Mouse (Mus musculus) retina, adult 2 months (tissue): ENCODE results near the gene E2f4.
"Not testable (repeated sequence)": the region's sequence is repeated elsewhere in the genome, so short reads cannot be mapped to it uniquely, and the experiment has no call there.

Source experiments
- DNase-seq: peaks from one replicate; pipeline ENCODE4 v3.0.0-alpha.2; 2012; ENCODE audit warnings: low read depth, low spot score

Gene E2f4

DNA sequence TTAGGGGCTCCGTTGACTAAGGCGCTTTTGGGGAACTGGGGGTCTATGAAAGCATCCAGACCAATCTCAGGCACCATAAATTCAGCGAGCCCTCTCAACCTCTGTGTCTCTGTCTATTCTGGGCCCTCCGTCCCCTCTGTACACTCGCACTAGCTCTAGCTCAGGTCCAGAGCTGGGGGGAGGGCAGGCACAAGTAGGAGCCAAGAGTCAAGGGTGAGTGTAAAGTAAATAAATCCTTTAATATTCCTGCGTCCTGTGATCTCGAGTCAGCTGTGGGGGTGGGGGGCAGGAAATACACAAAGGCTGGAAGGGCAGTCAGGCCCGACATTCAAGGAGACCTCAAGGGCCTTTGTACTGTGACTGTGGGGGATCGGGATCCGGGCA lies 28.4 kb upstream of the E2f4 start:
- no peak for DNase-seq

GRCm38 (mm10) chr8:105269461-105269947 lies 28.0 kb upstream of the E2f4 start, which contains the start of gene Hsf4:
Gene Hsf4, plus strand, starts transcription at chr8:105269801.
- no peak for DNase-seq

DNA sequence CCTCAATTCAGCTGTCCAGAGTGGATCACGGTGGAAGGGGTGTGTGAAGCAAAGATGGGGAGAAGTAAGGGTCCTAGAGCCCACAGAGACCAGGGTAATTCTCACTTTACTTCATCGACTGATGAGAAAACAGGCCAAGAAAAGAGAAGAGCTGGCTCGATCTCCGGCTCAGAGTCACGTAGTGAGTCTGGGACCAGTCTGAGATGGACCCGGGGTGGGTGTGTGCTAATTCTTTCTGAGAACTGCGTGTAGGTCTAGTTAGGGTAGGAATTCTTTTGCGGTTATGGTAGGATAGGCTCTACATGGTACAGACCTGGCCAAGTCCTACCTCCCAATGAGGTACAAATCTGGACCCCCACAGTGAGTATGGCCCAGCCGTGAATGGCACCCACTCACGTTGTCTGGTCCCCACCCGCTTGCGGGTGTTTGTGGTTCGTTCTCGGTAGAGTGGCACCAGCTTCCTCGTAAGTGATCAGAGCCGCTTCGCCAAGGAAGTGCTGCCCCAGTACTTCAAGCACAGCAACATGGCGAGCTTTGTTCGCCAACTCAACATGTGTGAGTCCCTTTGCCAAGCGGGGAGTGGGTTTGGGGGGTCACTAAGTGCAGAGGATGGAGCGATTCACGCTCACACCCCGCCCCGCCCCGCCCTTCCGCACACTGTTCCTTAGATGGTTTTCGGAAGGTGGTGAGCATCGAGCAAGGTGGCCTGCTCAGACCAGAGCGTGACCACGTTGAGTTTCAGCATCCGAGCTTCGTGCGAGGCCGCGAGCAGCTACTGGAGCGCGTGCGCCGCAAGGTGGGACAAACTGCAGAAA lies 27.2 kb upstream of the E2f4 start:
- no peak for DNase-seq

DNA sequence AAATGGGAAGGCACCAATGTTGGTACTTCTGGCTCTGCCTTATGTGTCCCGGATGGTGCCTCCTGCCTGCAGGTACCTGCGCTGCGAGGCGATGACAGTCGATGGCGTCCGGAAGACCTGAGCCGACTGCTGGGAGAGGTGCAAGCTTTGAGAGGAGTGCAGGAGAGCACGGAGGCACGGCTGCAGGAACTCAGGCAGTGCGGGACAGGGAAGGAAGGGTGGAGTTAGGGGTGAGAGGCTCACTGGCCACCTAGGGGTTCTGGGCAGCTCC lies 26.6 kb upstream of the E2f4 start:
- DNase-seq: no peak

GRCm38 (mm10) chr8:105275387-105275786 lies 22.1 kb upstream of the E2f4 start:
- no peak for DNase-seq

- no peak for DNase-seq
Measured at GRCm38 (mm10) chr8:105275840-105276239, 21.6 kb upstream of the E2f4 start, which contains the start of gene Nol3. Gene Nol3, plus strand, starts transcription at chr8:105276140.

- DNase-seq: no peak
Measured at GRCm38 (mm10) chr8:105276292-105277120, 21.0 kb upstream of the E2f4 start.

DNA sequence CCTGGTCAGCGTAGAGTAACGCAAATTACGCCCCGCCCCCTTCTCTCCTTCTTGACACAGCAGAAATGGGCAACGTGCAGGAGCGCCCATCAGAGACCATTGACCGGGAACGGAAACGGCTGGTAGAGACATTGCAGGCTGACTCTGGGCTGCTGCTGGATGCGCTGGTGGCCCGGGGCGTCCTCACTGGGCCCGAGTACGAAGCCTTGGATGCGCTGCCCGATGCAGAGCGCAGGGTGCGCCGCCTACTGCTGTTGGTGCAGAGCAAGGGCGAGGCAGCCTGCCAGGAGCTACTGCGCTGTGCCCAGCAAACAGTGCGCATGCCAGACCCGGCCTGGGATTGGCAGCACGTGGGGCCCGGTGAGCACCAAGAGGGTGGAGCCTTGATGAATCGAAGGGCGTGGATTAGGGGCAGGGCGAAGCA lies 18.5 kb upstream of the E2f4 start:
- DNase-seq: no peak

DNA sequence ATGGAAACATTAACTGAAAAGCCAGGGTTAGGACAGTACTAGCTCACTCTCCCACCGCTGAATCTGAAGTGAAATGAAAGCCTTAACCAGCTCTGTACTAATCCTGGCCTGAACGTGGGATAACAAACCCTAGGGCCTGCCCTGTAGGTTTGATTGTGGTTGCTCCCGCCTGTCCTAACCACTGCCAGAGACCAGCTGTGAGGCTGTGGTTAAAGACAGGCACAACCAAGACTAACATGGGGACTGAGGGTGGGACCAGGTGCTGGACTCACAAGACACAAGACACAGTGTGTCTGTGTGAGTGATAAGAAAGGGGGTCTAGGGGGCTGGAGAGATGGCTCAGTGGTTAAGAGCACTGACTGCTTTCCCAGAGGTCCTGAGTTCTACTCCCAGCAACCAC lies 16.9 kb upstream of the E2f4 start:
- no peak for DNase-seq

- DNase-seq: no peak
Measured at GRCm38 (mm10) chr8:105281821-105282220, 15.6 kb upstream of the E2f4 start.

DNA sequence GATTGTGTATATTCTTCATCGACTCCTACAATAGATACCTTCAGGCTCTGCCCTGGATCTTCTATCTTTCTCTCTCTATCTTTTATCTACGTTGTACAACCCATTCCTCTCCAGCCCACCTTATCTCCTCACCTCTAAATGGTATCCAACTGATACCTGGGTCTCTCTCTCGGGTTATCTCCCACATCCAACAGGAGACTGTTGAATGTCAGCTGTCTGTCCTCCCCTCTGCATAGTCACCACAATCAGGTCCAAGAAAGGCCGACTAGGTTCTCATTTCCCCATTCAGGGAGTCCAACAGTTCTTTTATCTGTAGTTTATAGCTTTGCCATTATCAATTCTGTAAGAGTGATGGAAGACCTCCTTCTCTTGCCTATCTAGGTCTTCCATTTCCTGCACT lies 15.2 kb upstream of the E2f4 start:
- no peak for DNase-seq

- no peak for DNase-seq
Measured at GRCm38 (mm10) chr8:105283074-105283473, 14.4 kb upstream of the E2f4 start.

DNA sequence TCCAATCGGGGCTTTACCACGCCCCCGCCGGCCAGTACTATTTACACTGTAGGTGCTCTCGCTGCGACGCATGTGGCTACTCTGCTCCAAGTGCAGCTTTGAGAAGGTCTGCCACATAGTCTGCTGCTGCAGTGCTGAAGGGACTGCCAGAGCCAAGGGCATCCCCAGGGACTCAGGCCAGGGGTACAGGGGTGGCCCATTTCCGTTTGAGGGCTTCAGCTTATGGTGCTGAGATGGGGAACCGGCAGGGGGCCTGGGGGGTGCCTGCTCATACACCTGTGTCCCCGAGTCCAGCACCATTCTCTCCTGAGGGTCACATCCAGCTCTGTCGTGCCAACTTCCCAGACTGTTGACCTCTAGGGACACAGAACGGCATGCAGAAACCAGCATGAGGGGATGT lies 11.9 kb upstream of the E2f4 start:
- DNase-seq: no peak

- no peak for DNase-seq
Measured at GRCm38 (mm10) chr8:105286907-105287306, 10.6 kb upstream of the E2f4 start.

DNA sequence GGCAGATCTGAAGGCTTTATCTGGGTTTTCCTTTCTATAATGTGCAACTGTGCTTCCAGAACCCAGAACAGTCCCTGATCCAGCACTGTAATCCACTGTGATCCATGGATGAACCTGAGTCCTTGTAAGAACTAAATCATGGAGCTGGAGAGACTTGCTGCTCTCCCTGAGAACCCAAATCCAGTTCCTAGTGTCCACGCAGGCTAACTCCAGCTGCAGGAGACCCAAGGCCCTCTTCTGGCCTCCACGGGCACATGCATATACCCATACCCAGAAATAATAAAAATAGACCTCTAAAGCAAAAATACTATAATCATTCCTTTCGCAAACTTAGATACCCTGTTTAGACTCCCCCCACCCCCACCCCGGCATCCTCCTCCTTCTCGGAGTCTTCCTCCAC lies 9.2 kb upstream of the E2f4 start:
- DNase-seq: no peak

- peak; percentile 90 for DNase-seq
Measured at GRCm38 (mm10) chr8:105288958-105289732, 8.3 kb upstream of the E2f4 start.

- DNase-seq: no peak
Measured at GRCm38 (mm10) chr8:105289805-105290460, 7.5 kb upstream of the E2f4 start, which contains the start of gene 4931428F04Rik. Gene 4931428F04Rik, minus strand, starts transcription at chr8:105289864.

- DNase-seq: peak; percentile 54
Measured at GRCm38 (mm10) chr8:105290554-105291314, 6.7 kb upstream of the E2f4 start.

GRCm38 (mm10) chr8:105291364-105291763 lies 6.1 kb upstream of the E2f4 start:
- DNase-seq: not testable (repeated sequence)

- not testable (repeated sequence) for DNase-seq
Measured at GRCm38 (mm10) chr8:105291802-105292201, 5.7 kb upstream of the E2f4 start.

DNA sequence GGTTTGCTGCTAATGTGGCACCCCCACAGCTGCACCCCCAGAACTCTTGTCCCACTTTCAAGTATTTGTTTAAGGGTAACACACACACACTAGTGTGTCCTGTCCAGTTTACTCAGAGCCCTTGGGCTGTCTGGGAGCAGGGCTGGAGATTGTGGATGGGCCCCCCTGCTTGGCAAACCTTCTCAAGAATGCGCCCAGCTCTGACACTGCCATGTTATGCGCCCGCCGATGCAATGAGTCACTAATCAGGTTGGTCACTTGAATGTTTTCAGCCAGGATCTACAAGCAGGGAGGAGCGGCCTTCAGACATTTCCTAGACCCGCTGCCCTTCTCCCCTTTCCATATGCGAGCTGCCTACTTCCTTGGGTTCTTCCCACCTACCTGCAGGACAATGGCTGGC lies 5.0 kb upstream of the E2f4 start:
- DNase-seq: no peak
